Mouse (Mus musculus) mesoderm, embryonic 11.5 days (tissue): Measurements from ENCODE around the gene Abcc9.

Experiments
- DNase-seq: peaks from one replicate; pipeline ENCODE4 v3.0.0-alpha.2; 2012; ENCODE audit warnings: low read depth, low spot score

Abcc9 gene

GRCm38 (mm10) chr6:142548377-142548776, 153.7 kb downstream of the Abcc9 start:
- no peak for DNase-seq

- peak; percentile 20 for DNase-seq
These were observed 157.0 kb downstream of the Abcc9 start for GRCm38 (mm10) chr6:142545132-142545531.

- no peak for DNase-seq
These were observed 158.5 kb downstream of the Abcc9 start for GRCm38 (mm10) chr6:142543648-142544047.

GRCm38 (mm10) chr6:142542800-142543175, 159.3 kb downstream of the Abcc9 start:
- no peak for DNase-seq

- no peak for DNase-seq
These were observed 159.9 kb downstream of the Abcc9 start for GRCm38 (mm10) chr6:142542082-142542799.

GRCm38 (mm10) chr6:142540561-142541160, 161.5 kb downstream of the Abcc9 start:
- no peak for DNase-seq

- no peak for DNase-seq
These were observed 162.0 kb downstream of the Abcc9 start for GRCm38 (mm10) chr6:142540131-142540530.

- no peak for DNase-seq
These were observed 163.6 kb downstream of the Abcc9 start for GRCm38 (mm10) chr6:142538503-142538902.
